Mouse (Mus musculus): ENCODE results near the gene Mrpl43. TPM values are rescaled to one million over a fixed set of nuclear protein-coding genes. Genes with fewer than 3 reads are reported as not detected.
A peak's percentile ranks its signal among the peaks of the same experiment; 100 is the strongest.

Gene Mrpl43
- total and polyA plus RNA-seq, 3 experiments = 63.5 to 75.1 (median 72.7) TPM

GRCm38 (mm10) chr19:44999647-45000046, 6.6 kb downstream of the Mrpl43 start:
- H3K4me1 ChIP-seq (ENCODE audit: control insufficient read depth in 1 of 2, insufficient read depth in 2 of 2) = peaks cover 4 to 29% of the 10 kb centered on the region in 2 experiments
- dilution Hi-C loops (cut with MboI; ENCODE audit: extremely low pct_ligation_motif_present, extremely low pct_unique_long_range_greater_than_20kb, low sequenced_read_pairs) (no loop called here), in situ Hi-C loops (cut with MboI; ENCODE audit: low pct_ligation_motif_present, low pct_unique_long_range_greater_than_20kb, low sequenced_read_pairs) (no loop called here)
- no peak overlapping the region for H3K9ac ChIP-seq (ENCODE audit: insufficient read depth, low read depth)
- no peak overlapping the region for H3K4me2 ChIP-seq (ENCODE audit: insufficient read depth, low read depth, poor library complexity, severe bottlenecking)
- H3K27ac ChIP-seq (ENCODE audit: insufficient read depth, low read depth) = no peak overlapping the region
- no peak overlapping the region for H3K4me3 ChIP-seq (replicated peaks in 1 of 3; ENCODE audit: low read depth in 2 of 3, low read length in 2 of 3, poor library complexity in 1 of 3)
- no peaks in the 10 kb centered on the region for H3K27me3 ChIP-seq (replicated peaks)
- DNase-seq (ENCODE audit: extremely low read depth) = peak; percentile 62
- H3K9me3 ChIP-seq (replicated peaks; ENCODE audit: low read length) = no peaks in the 10 kb centered on the region
- peaks cover 29 to 83% of the 10 kb centered on the region in 2 experiments for H3K36me3 ChIP-seq (replicated peaks in 1 of 2; ENCODE audit: control insufficient read depth in 1 of 2, insufficient read depth in 1 of 2, low read length in 1 of 2)
- TF ChIP-seq ETS1 (conservative IDR thresholded peaks at IDR 0.05; ENCODE audit: low read depth, low read length) = 0 out of 2 replicates have a peak, but pooled peaks have one; percentile 18
- peak; percentile 75 for TF ChIP-seq BHLHE40 (IDR thresholded peaks at IDR 0.05; ENCODE audit: low read depth, low read length)
- TF ChIP-seq IRF4 (IDR thresholded peaks at IDR 0.05; ENCODE audit: low read depth, low read length) = no peak
- TF ChIP-seq MXI1 (IDR thresholded peaks at IDR 0.05; ENCODE audit: low read depth, low read length) = peak; percentile 34; the same call in 1 of the 2 replicates
- TF ChIP-seq JUN (IDR thresholded peaks at IDR 0.05; ENCODE audit: insufficient read depth, low read depth, low read length) = no peak
- H3K79me2 ChIP-seq (replicated peaks; ENCODE audit: control insufficient read depth, extremely low read depth, insufficient read depth, poor library complexity, severe bottlenecking) = no peaks in the 10 kb centered on the region; the same call in 1 of the 2 replicates

- Histone ChIP-seq H3K4me3 (replicated peaks in 1 of 3; ENCODE audit: low read depth in 2 of 3, low read length in 2 of 3, poor library complexity in 1 of 3) (no peak overlapping the region), H3K27ac (ENCODE audit: insufficient read depth, low read depth) (no peak overlapping the region; the same call in 1 of the 2 replicates), H3K9me3 (replicated peaks; ENCODE audit: low read length) (no peaks in the 10 kb centered on the region), H3K36me3 (replicated peaks in 1 of 2; ENCODE audit: control insufficient read depth in 1 of 2, insufficient read depth in 1 of 2, low read length in 1 of 2) (peaks cover 16 to 67% of the 10 kb centered on the region in 2 experiments), H3K79me2 (replicated peaks; ENCODE audit: control insufficient read depth, extremely low read depth, insufficient read depth, poor library complexity, severe bottlenecking) (no peaks in the 10 kb centered on the region), H3K4me1 (ENCODE audit: control insufficient read depth in 1 of 2, insufficient read depth in 2 of 2) (peaks cover 4 to 22% of the 10 kb centered on the region in 2 experiments), H3K9ac (ENCODE audit: insufficient read depth, low read depth) (no peak overlapping the region), H3K27me3 (replicated peaks) (no peaks in the 10 kb centered on the region), H3K4me2 (ENCODE audit: insufficient read depth, low read depth, poor library complexity, severe bottlenecking) (no peak overlapping the region)
- in situ Hi-C loops (cut with MboI; ENCODE audit: low pct_ligation_motif_present, low pct_unique_long_range_greater_than_20kb, low sequenced_read_pairs) (no loop called here), dilution Hi-C loops (cut with MboI; ENCODE audit: extremely low pct_ligation_motif_present, extremely low pct_unique_long_range_greater_than_20kb, low sequenced_read_pairs) (no loop called here)
- no peak for DNase-seq (ENCODE audit: extremely low read depth)
- no peak for TF ChIP-seq ETS1 (conservative IDR thresholded peaks at IDR 0.05; ENCODE audit: low read depth, low read length)
These were observed 8.5 kb downstream of the Mrpl43 start for GRCm38 (mm10) chr19:44997786-44998185.

- Histone ChIP-seq H3K79me2 (replicated peaks; ENCODE audit: control insufficient read depth, extremely low read depth, insufficient read depth, poor library complexity, severe bottlenecking) (no peaks in the 10 kb centered on the region), H3K4me1 (ENCODE audit: control insufficient read depth in 1 of 2, insufficient read depth in 2 of 2) (peaks cover 4 to 6% of the 10 kb centered on the region in 2 experiments; a peak in 1 of 4 replicates), H3K4me2 (ENCODE audit: insufficient read depth, low read depth, poor library complexity, severe bottlenecking) (no peak overlapping the region), H3K36me3 (replicated peaks in 1 of 2; ENCODE audit: control insufficient read depth in 1 of 2, insufficient read depth in 1 of 2, low read length in 1 of 2) (peaks cover 0 to 57% of the 10 kb centered on the region in 2 experiments), H3K27ac (ENCODE audit: insufficient read depth, low read depth) (no peak overlapping the region), H3K4me3 (replicated peaks in 1 of 3; ENCODE audit: low read depth in 2 of 3, low read length in 2 of 3, poor library complexity in 1 of 3) (no peak overlapping the region), H3K9me3 (replicated peaks; ENCODE audit: low read length) (no peaks in the 10 kb centered on the region), H3K9ac (ENCODE audit: insufficient read depth, low read depth) (no peak overlapping the region), H3K27me3 (replicated peaks) (no peaks in the 10 kb centered on the region)
- dilution Hi-C loops (cut with MboI; ENCODE audit: extremely low pct_ligation_motif_present, extremely low pct_unique_long_range_greater_than_20kb, low sequenced_read_pairs) (no loop called here), in situ Hi-C loops (cut with MboI; ENCODE audit: low pct_ligation_motif_present, low pct_unique_long_range_greater_than_20kb, low sequenced_read_pairs) (no loop called here)
- no peak for DNase-seq (ENCODE audit: extremely low read depth)
- TF ChIP-seq MAX (IDR thresholded peaks at IDR 0.05; ENCODE audit: low read length) (no peak), JUN (IDR thresholded peaks at IDR 0.05; ENCODE audit: insufficient read depth, low read depth, low read length) (no peak), ZNF384 (IDR thresholded peaks at IDR 0.05; ENCODE audit: low read depth, low read length) (no peak), ZKSCAN1 (IDR thresholded peaks at IDR 0.05; ENCODE audit: borderline replicate concordance, low read depth, low read length) (no peak), SIN3A (IDR thresholded peaks at IDR 0.05; ENCODE audit: low read length) (no peak), POLR2AphosphoS2 (IDR thresholded peaks at IDR 0.05; ENCODE audit: low read depth, low read length) (no peak), RCOR1 (conservative IDR thresholded peaks at IDR 0.05; ENCODE audit: low read depth, low read length) (no peak), MAFK (IDR thresholded peaks at IDR 0.05; ENCODE audit: insufficient replicate concordance, low read length) (no peak), NELFE (IDR thresholded peaks at IDR 0.05; ENCODE audit: low read depth, low read length) (no peak), GABPA (IDR thresholded peaks at IDR 0.05; ENCODE audit: insufficient replicate concordance, low read depth, low read length) (no peak)
These were observed 13.5 kb downstream of the Mrpl43 start for GRCm38 (mm10) chr19:44992712-44993111.

All from CH12.LX (cell line).